Mouse (Mus musculus): ENCODE measurements around the gene Hist2h4. TPM values are rescaled to one million over a fixed set of nuclear protein-coding genes. Genes with fewer than 3 reads are reported as not detected.
A peak's percentile ranks its signal among the peaks of the same experiment; 100 is the strongest.
"Not testable (repeated sequence)": the region's sequence is repeated elsewhere in the genome, so short reads cannot be mapped to it uniquely, and the experiment has no call there.

Gene Hist2h4
- total and polyA plus RNA-seq, 2 experiments, result 0.75 to 6.0 TPM

- no peak for DNase-seq (ENCODE audit: extremely low read depth, low read depth, low spot score)
- H3K4me1 ChIP-seq (ENCODE audit: control insufficient read depth, insufficient read depth, low read length), result no peaks in the 10 kb centered on the region
- no peaks in the 10 kb centered on the region for H3K27me3 ChIP-seq (ENCODE audit: control insufficient read depth, insufficient read depth, low read length)
- no peak overlapping the region for H3K4me3 ChIP-seq (ENCODE audit: insufficient read depth, low read depth, low read length)
- TF ChIP-seq CTCF (IDR thresholded peaks at IDR 0.05; ENCODE audit: low read depth, low read length) (no peak), POLR2A (IDR thresholded peaks at IDR 0.05; ENCODE audit: extremely low read depth, insufficient read depth, low read length) (no peak)
- H3K36me3 ChIP-seq (ENCODE audit: control insufficient read depth, insufficient read depth, low read length), result no peaks in the 10 kb centered on the region
- no peaks in the 10 kb centered on the region for H3K79me2 ChIP-seq (ENCODE audit: control insufficient read depth, insufficient read depth, low read length)
- 91% methylated on average over 17 of the region's 17 CpGs for WGBS
- no peak overlapping the region for H3K27ac ChIP-seq (replicated peaks; ENCODE audit: insufficient read depth, low read depth, low read length)
- H3K9ac ChIP-seq (ENCODE audit: low read depth, low read length), result no peak overlapping the region
Measured at GRCm38 (mm10) chr3:96273591-96274465, 10.7 kb upstream of the Hist2h4 start.

GRCm38 (mm10) chr3:96269511-96270474, 6.7 kb upstream of the Hist2h4 start, which contains the start of gene Hist2h2bb:
Gene Hist2h2bb, plus strand, starts transcription at chr3:96269752.
- DNase-seq (ENCODE audit: extremely low read depth, low read depth, low spot score), result peak; percentile 97
- no peaks in the 10 kb centered on the region for H3K79me2 ChIP-seq (ENCODE audit: control insufficient read depth, insufficient read depth, low read length)
- peak within 1 kb of the TSS; percentile 64 for H3K4me3 ChIP-seq (ENCODE audit: insufficient read depth, low read depth, low read length)
- H3K36me3 ChIP-seq (ENCODE audit: control insufficient read depth, insufficient read depth, low read length), result no peaks in the 10 kb centered on the region
- WGBS, result under 1% methylated on average over 45 of the region's 45 CpGs
- TF ChIP-seq CTCF (IDR thresholded peaks at IDR 0.05; ENCODE audit: low read depth, low read length) (no peak), POLR2A (IDR thresholded peaks at IDR 0.05; ENCODE audit: extremely low read depth, insufficient read depth, low read length) (peak; percentile 96)
- peak within 1 kb of the TSS; percentile 84 for H3K27ac ChIP-seq (replicated peaks; ENCODE audit: insufficient read depth, low read depth, low read length)
- H3K9ac ChIP-seq (ENCODE audit: low read depth, low read length), result peak within 1 kb of the TSS; percentile 64
- no peaks in the 10 kb centered on the region for H3K27me3 ChIP-seq (ENCODE audit: control insufficient read depth, insufficient read depth, low read length)
- H3K4me1 ChIP-seq (ENCODE audit: control insufficient read depth, insufficient read depth, low read length), result peaks cover 3% of the 10 kb centered on the region; the same call in 1 of the 2 replicates

GRCm38 (mm10) chr3:96268776-96269378, 5.8 kb upstream of the Hist2h4 start:
- H3K79me2 ChIP-seq (ENCODE audit: control insufficient read depth, insufficient read depth, low read length); H3K27me3 ChIP-seq (ENCODE audit: control insufficient read depth, insufficient read depth, low read length); H3K4me1 ChIP-seq (ENCODE audit: control insufficient read depth, insufficient read depth, low read length); H3K36me3 ChIP-seq (ENCODE audit: control insufficient read depth, insufficient read depth, low read length); DNase-seq (ENCODE audit: extremely low read depth, low read depth, low spot score): not testable (repeated sequence)
- 0% methylated on average over 15 of the region's 44 CpGs for WGBS
- 0 out of 2 replicates have a peak, but pooled peaks have one; percentile 4 for TF ChIP-seq POLR2A (IDR thresholded peaks at IDR 0.05; ENCODE audit: extremely low read depth, insufficient read depth, low read length)
- Histone ChIP-seq H3K9ac (ENCODE audit: low read depth, low read length) (peak overlapping the region; percentile 59), H3K27ac (replicated peaks; ENCODE audit: insufficient read depth, low read depth, low read length) (peak overlapping the region; percentile 84), H3K4me3 (ENCODE audit: insufficient read depth, low read depth, low read length) (peak overlapping the region; percentile 64)

- TF ChIP-seq POLR2A (IDR thresholded peaks at IDR 0.05; ENCODE audit: extremely low read depth, insufficient read depth, low read length) (peak; percentile 92), CTCF (IDR thresholded peaks at IDR 0.05; ENCODE audit: low read depth, low read length) (no peak)
- H3K4me1 ChIP-seq (ENCODE audit: control insufficient read depth, insufficient read depth, low read length), result peaks cover 8% of the 10 kb centered on the region; the same call in 1 of the 2 replicates
- no peaks in the 10 kb centered on the region for H3K79me2 ChIP-seq (ENCODE audit: control insufficient read depth, insufficient read depth, low read length)
- H3K27me3 ChIP-seq (ENCODE audit: control insufficient read depth, insufficient read depth, low read length), result no peaks in the 10 kb centered on the region
- peak within 1 kb of the TSS; percentile 64 for H3K4me3 ChIP-seq (ENCODE audit: insufficient read depth, low read depth, low read length)
- WGBS, result 18% methylated on average over 30 of the region's 30 CpGs
- DNase-seq (ENCODE audit: extremely low read depth, low read depth, low spot score), result peak; percentile 96
- H3K36me3 ChIP-seq (ENCODE audit: control insufficient read depth, insufficient read depth, low read length), result no peaks in the 10 kb centered on the region
- peak within 1 kb of the TSS; percentile 59 for H3K9ac ChIP-seq (ENCODE audit: low read depth, low read length)
- peak within 1 kb of the TSS; percentile 84 for H3K27ac ChIP-seq (replicated peaks; ENCODE audit: insufficient read depth, low read depth, low read length)
Measured at GRCm38 (mm10) chr3:96268051-96268775, 5.1 kb upstream of the Hist2h4 start, which contains the start of gene Hist2h3b. Gene Hist2h3b, plus strand, starts transcription at chr3:96268654.

GRCm38 (mm10) chr3:96267541-96267940, 4.4 kb upstream of the Hist2h4 start:
- DNase-seq (ENCODE audit: extremely low read depth, low read depth, low spot score), result no peak
- 85% methylated on average over 4 of the region's 4 CpGs for WGBS
- Histone ChIP-seq H3K27me3 (ENCODE audit: control insufficient read depth, insufficient read depth, low read length) (no peaks in the 10 kb centered on the region), H3K4me3 (ENCODE audit: insufficient read depth, low read depth, low read length) (no peak overlapping the region), H3K36me3 (ENCODE audit: control insufficient read depth, insufficient read depth, low read length) (no peaks in the 10 kb centered on the region), H3K79me2 (ENCODE audit: control insufficient read depth, insufficient read depth, low read length) (no peaks in the 10 kb centered on the region), H3K9ac (ENCODE audit: low read depth, low read length) (no peak overlapping the region), H3K27ac (replicated peaks; ENCODE audit: insufficient read depth, low read depth, low read length) (no peak overlapping the region), H3K4me1 (ENCODE audit: control insufficient read depth, insufficient read depth, low read length) (peaks cover 8% of the 10 kb centered on the region; the same call in 1 of the 2 replicates)
- no peak for TF ChIP-seq POLR2A (IDR thresholded peaks at IDR 0.05; ENCODE audit: extremely low read depth, insufficient read depth, low read length)

Data from liver, adult 2 months (tissue).